ENCODE assay signal across 8 mouse cellular contexts in genomic region chr16:4726528-4727128, GRCm38 (mm10). TPM values are rescaled to one million over a fixed set of nuclear protein-coding genes. Genes with fewer than 3 reads are reported as not detected.
DNase-seq lines count a peak whose midpoint lies in the region; ATAC-seq and TF ChIP-seq lines count a peak whose summit lies in the region.

No protein-coding gene starts in this region.

- peak; percentile 43 for DNase-seq in gastrocnemius, adult 18-20 months (ENCODE audit: low spot score)
- no peak for DNase-seq in gastrocnemius, postnatal 25 days
- no peak for DNase-seq in testis, postnatal 14 days (ENCODE audit: low spot score)
- DNase-seq in forebrain, embryonic 10.5 days (ENCODE audit: extremely low spot score, low spot score), result no peak
- DNase-seq in ovary, postnatal 14 days (ENCODE audit: low spot score), result no peak

- H3K4me2 ChIP-seq in kidney, embryonic 14.5 days (replicated peaks; ENCODE audit: low read depth, low read length), result peak overlapping the region; percentile 50

- peak overlapping the region; percentile 92 for H3K9ac ChIP-seq in kidney, embryonic 14.5 days (ENCODE audit: low read depth, low read length)

- under 1% methylated on average over 40 of the region's 40 CpGs for WGBS in forebrain, embryonic 10.5 days
- WGBS in kidney, embryonic 14.5 days, result under 1% methylated on average over 39 of the region's 40 CpGs

- H3K27me3 ChIP-seq in testis, adult 2 months (ENCODE audit: control insufficient read depth, insufficient read depth, low read length), result no peaks in the 10 kb centered on the region
- peaks cover 13% of the 10 kb centered on the region; the same call in 1 of the 2 replicates for H3K27me3 ChIP-seq in forebrain, embryonic 10.5 days (ENCODE audit: poor library complexity, severe bottlenecking)
- no peaks in the 10 kb centered on the region for H3K27me3 ChIP-seq in kidney, embryonic 14.5 days (ENCODE audit: control insufficient read depth, insufficient read depth, low read length)

- peak overlapping the region; percentile 98 for H3K4me3 ChIP-seq in testis, adult 2 months (ENCODE audit: control insufficient read depth, low read depth, low read length)
- peak overlapping the region; percentile 89 for H3K4me3 ChIP-seq in forebrain, embryonic 10.5 days
- peak overlapping the region; percentile 95 for H3K4me3 ChIP-seq in kidney, embryonic 14.5 days (ENCODE audit: low read length)

- ATAC-seq in kidney, embryonic 14.5 days (ENCODE audit: low FRiP score, low TSS enrichment), result peak; percentile 63; the same call in 1 of the 2 replicates
- peak; percentile 17 for ATAC-seq in megakaryocyte progenitor cell, adult 5-6 weeks (replicated peaks; ENCODE audit: poor library complexity)

- no peaks in the 10 kb centered on the region for H3K9me3 ChIP-seq in forebrain, embryonic 10.5 days
- no peaks in the 10 kb centered on the region for H3K9me3 ChIP-seq in kidney, embryonic 14.5 days (ENCODE audit: control insufficient read depth, low read length)

- peak overlapping the region; percentile 91 for H3K27ac ChIP-seq in testis, adult 2 months (ENCODE audit: control insufficient read depth, insufficient read depth, low read depth, low read length)
- H3K27ac ChIP-seq in forebrain, embryonic 10.5 days, result peak overlapping the region; percentile 94
- peak overlapping the region; percentile 82 for H3K27ac ChIP-seq in kidney, embryonic 14.5 days (ENCODE audit: low read depth, low read length)

- no peak for TF ChIP-seq CTCF in testis, adult 2 months (IDR thresholded peaks at IDR 0.05; ENCODE audit: control insufficient read depth, insufficient read depth, insufficient replicate concordance, low read depth, low read length)

- TF ChIP-seq POLR2A in testis, adult 2 months (IDR thresholded peaks at IDR 0.05; ENCODE audit: control insufficient read depth, low read depth, low read length), result no peak

- H3K36me3 ChIP-seq in testis, adult 2 months (ENCODE audit: control insufficient read depth, insufficient read depth, low read length), result no peaks in the 10 kb centered on the region
- H3K36me3 ChIP-seq in forebrain, embryonic 10.5 days (replicated peaks), result peaks cover 8% of the 10 kb centered on the region
- H3K36me3 ChIP-seq in kidney, embryonic 14.5 days (ENCODE audit: control insufficient read depth, insufficient read depth, low read length), result no peaks in the 10 kb centered on the region

- 0 out of 2 replicates have a peak, but pooled peaks cover 2% of the 10 kb centered on the region for H3K4me1 ChIP-seq in testis, adult 2 months (ENCODE audit: control insufficient read depth, insufficient read depth, low read length)
- H3K4me1 ChIP-seq in forebrain, embryonic 10.5 days, result peaks cover 18% of the 10 kb centered on the region
- peaks cover 11% of the 10 kb centered on the region; the same call in 1 of the 2 replicates for H3K4me1 ChIP-seq in kidney, embryonic 14.5 days (ENCODE audit: control insufficient read depth, insufficient read depth, low read length)

RNA-seq across cellular contexts. Expression of gene Hmox2, which starts 0.5 kb away (rescaled TPM):
- 10 to 100 TPM; 37.6 to 46.7 TPM for total RNA-seq in gastrocnemius, adult 18-20 months (2021)
- total RNA-seq in gastrocnemius, postnatal 25 days (2021), result 10 to 100 TPM; 31.3 to 34.5 TPM
- 538 and 552 TPM in 2 replicates for polyA plus RNA-seq in testis, adult 2 months (2012; rRNA removed)
- 80.6 and 81.5 TPM in 2 replicates for polyA plus RNA-seq in forebrain, embryonic 10.5 days (2016; fragmentation: Nextera tagmentation; extraction: Ambion mirVana)
- 103 and 113 TPM in 2 replicates for polyA plus RNA-seq in kidney, embryonic 14.5 days (2014; fragmentation: Nextera tagmentation; extraction: Ambion mirVana)
- total RNA-seq in megakaryocyte progenitor cell, adult 5-6 weeks (2015), result 68.6 and 81.1 TPM in 2 replicates
- total RNA-seq in megakaryocyte progenitor cell, adult 5-6 weeks (2017), result 74.7 and 78.8 TPM in 2 replicates

RNA-seq across cellular contexts. Expression of gene Nmral1, which starts 7.5 kb away (rescaled TPM):
- 1 to 10 TPM; 2.5 to 2.9 TPM for total RNA-seq in gastrocnemius, adult 18-20 months (2021)
- total RNA-seq in gastrocnemius, postnatal 25 days (2021), result 1 to 10 TPM; 1.7 to 3.8 TPM
- polyA plus RNA-seq in testis, adult 2 months (2012; rRNA removed), result 1.8 and 2.2 TPM in 2 replicates
- 243 and 248 TPM in 2 replicates for polyA plus RNA-seq in forebrain, embryonic 10.5 days (2016; fragmentation: Nextera tagmentation; extraction: Ambion mirVana)
- 132 and 145 TPM in 2 replicates for polyA plus RNA-seq in kidney, embryonic 14.5 days (2014; fragmentation: Nextera tagmentation; extraction: Ambion mirVana)
- 61.8 and 64.7 TPM in 2 replicates for total RNA-seq in megakaryocyte progenitor cell, adult 5-6 weeks (2015)
- total RNA-seq in megakaryocyte progenitor cell, adult 5-6 weeks (2017), result 65.5 and 70.5 TPM in 2 replicates

RNA-seq across cellular contexts. Expression of gene Coro7, which starts 47.1 kb away (rescaled TPM):
- total RNA-seq in gastrocnemius, adult 18-20 months (2021), result 10 to 100 TPM; 13.9 to 14.4 TPM
- 10 to 100 TPM; 12.9 to 19.0 TPM for total RNA-seq in gastrocnemius, postnatal 25 days (2021)
- polyA plus RNA-seq in testis, adult 2 months (2012; rRNA removed), result 17.2 and 17.4 TPM in 2 replicates
- 17.6 and 19.1 TPM in 2 replicates for polyA plus RNA-seq in forebrain, embryonic 10.5 days (2016; fragmentation: Nextera tagmentation; extraction: Ambion mirVana)
- 12.0 and 16.4 TPM in 2 replicates for polyA plus RNA-seq in kidney, embryonic 14.5 days (2014; fragmentation: Nextera tagmentation; extraction: Ambion mirVana)
- total RNA-seq in megakaryocyte progenitor cell, adult 5-6 weeks (2015), result 62.1 and 67.0 TPM in 2 replicates
- total RNA-seq in megakaryocyte progenitor cell, adult 5-6 weeks (2017), result 34.1 and 40.2 TPM in 2 replicates

Comparison
In these comparisons a context has a peak if more than half of its experiments do, and no peak if none do; other contexts are left out.
1. RNA of gene Nmral1, which starts 7.5 kb away (total RNA-seq): 61.8 to 70.5 TPM in megakaryocyte progenitor cell, adult 5-6 weeks; 1.7 to 3.8 TPM in gastrocnemius, postnatal 25 days and 2.5 to 2.9 TPM in gastrocnemius, adult 18-20 months; every median in the first group is over 10 times any median in the second.
2. Peak in every context shown above with its lines, with median percentiles within 50 percentile points of each other: H3K27ac ChIP-seq and H3K4me3 ChIP-seq.